Mouse (Mus musculus) MEL (cell line): ENCODE data around the gene Ror1. TPM values are rescaled to one million over a fixed set of nuclear protein-coding genes. Genes with fewer than 3 reads are reported as not detected.

ENCODE experiments used
- DNase-seq: peaks from one replicate; pipeline ENCODE4 v3.0.0; 2011; ENCODE audit warnings: low read depth, low spot score
- H3K27ac ChIP-seq: 2 replicates; pipeline ENCODE4 v1.5.1; 2012; ENCODE audit warnings: low read depth, mild to moderate bottlenecking, control low read depth, low read length, moderate library complexity; ENCODE audit not compliant: control insufficient read depth
- H3K27me3 ChIP-seq, 2 experiments: fragments of 150-350 bp in 1 of 2; sonication (generic) in 1 of 2; 2 replicates each; pipeline ENCODE4 v1.6.1; 2012; ENCODE audit warnings: low read length in 2 of 2, mild to moderate bottlenecking in 2 of 2, improper control_type of control experiment in 1 of 2, moderate library complexity in 1 of 2; ENCODE audit not compliant: insufficient read depth in 2 of 2, control insufficient read depth in 1 of 2
- H3K36me3 ChIP-seq, 2 experiments: 2 replicates each; pipeline ENCODE4 v1.6.1; 2012 to 2014; ENCODE audit warnings: low read length in 2 of 2, improper control_type of control experiment in 1 of 2, inconsistent platforms in 1 of 2, mild to moderate bottlenecking in 1 of 2; ENCODE audit not compliant: insufficient read depth in 2 of 2, control insufficient read depth in 1 of 2
- H3K4me1 ChIP-seq, 2 experiments: fragments of 150-350 bp in 1 of 2; sonication (generic) in 1 of 2; 2 replicates each; pipeline ENCODE4 v1.6.1; 2012; ENCODE audit warnings: low read length in 2 of 2, improper control_type of control experiment in 1 of 2, mild to moderate bottlenecking in 1 of 2; ENCODE audit not compliant: insufficient read depth in 2 of 2, control insufficient read depth in 1 of 2
- H3K4me3 ChIP-seq, 2 experiments: fragments of 150-350 bp in 1 of 2; sonication (generic) in 1 of 2; 2 replicates each; pipeline ENCODE4 v1.5.1; 2012; ENCODE audit warnings: low read depth in 2 of 2, low read length in 2 of 2, mild to moderate bottlenecking in 2 of 2, moderate library complexity in 2 of 2, control low read depth in 1 of 2, improper control_type of control experiment in 1 of 2; ENCODE audit not compliant: control insufficient read depth in 1 of 2, insufficient read depth in 1 of 2
- H3K79me2 ChIP-seq: 2 replicates; pipeline ENCODE4 v1.6.1; 2012; ENCODE audit warnings: mild to moderate bottlenecking, low read length, moderate library complexity; ENCODE audit not compliant: control insufficient read depth, poor library complexity, insufficient read depth
- H3K9ac ChIP-seq: 2 replicates; pipeline ENCODE4 v1.6.1; 2012; ENCODE audit warnings: low read depth, mild to moderate bottlenecking, control low read depth, low read length, moderate library complexity; ENCODE audit not compliant: control insufficient read depth, poor library complexity, severe bottlenecking
- H3K9me3 ChIP-seq: fragments of 150-350 bp; sonication (generic); replicated peaks from 2 replicates; pipeline ENCODE4 v1.6.1; 2012; ENCODE audit warnings: mild to moderate bottlenecking, low read length, improper control_type of control experiment, moderate library complexity; ENCODE audit not compliant: insufficient read depth
- BHLHE40 ChIP-seq: IDR thresholded peaks from 2 replicates; pipeline ENCODE4 v1.6.1; 2012; ENCODE audit warnings: low read depth, mild to moderate bottlenecking, inconsistent platforms, low read length, improper control_type of control experiment, borderline replicate concordance
- CHD1 ChIP-seq: IDR thresholded peaks from 2 replicates; pipeline ENCODE4 v1.6.1; 2012; ENCODE audit warnings: low read depth, mild to moderate bottlenecking, inconsistent platforms, low read length, improper control_type of control experiment
- CTCF ChIP-seq, 3 experiments: IDR thresholded peaks in 2 of 3; conservative IDR thresholded peaks in 1 of 3; 2 replicates each; pipeline ENCODE4 v1.5.1; 2011 to 2012; ENCODE audit warnings: low read length in 3 of 3, low read depth in 2 of 3, mild to moderate bottlenecking in 2 of 3, improper control_type of control experiment in 1 of 3, inconsistent platforms in 1 of 3, mixed read lengths in 1 of 3, moderate library complexity in 1 of 3; ENCODE audit not compliant: control insufficient read depth in 1 of 3, insufficient read depth in 1 of 3, poor library complexity in 1 of 3, severe bottlenecking in 1 of 3
- ELF1 ChIP-seq: IDR thresholded peaks from 2 replicates; pipeline ENCODE4 v1.6.1; 2014; ENCODE audit warnings: low read depth, mild to moderate bottlenecking, inconsistent platforms, low read length, improper control_type of control experiment, moderate library complexity
- EP300 ChIP-seq, 2 experiments: IDR thresholded peaks; 2 replicates each; pipeline ENCODE4 v1.6.1; 2011; ENCODE audit warnings: improper control_type of control experiment in 2 of 2, low read length in 2 of 2, low read depth in 1 of 2, mild to moderate bottlenecking in 1 of 2
- HCFC1 ChIP-seq: IDR thresholded peaks from 2 replicates; pipeline ENCODE4 v1.6.1; 2012; ENCODE audit warnings: low read depth, mild to moderate bottlenecking, inconsistent platforms, low read length, improper control_type of control experiment, moderate library complexity
- JUND ChIP-seq: IDR thresholded peaks from 2 replicates; pipeline ENCODE4 v1.6.1; 2011; ENCODE audit warnings: low read depth, mild to moderate bottlenecking, improper control_type of control experiment, low read length
- KAT2A ChIP-seq: conservative IDR thresholded peaks from 2 replicates; pipeline ENCODE4 v1.6.1; 2012; ENCODE audit warnings: low read depth, low read length, improper control_type of control experiment, inconsistent platforms
- MAFK ChIP-seq: IDR thresholded peaks from 2 replicates; pipeline ENCODE4 v1.6.1; 2011; ENCODE audit warnings: low read depth, mild to moderate bottlenecking, low read length, improper control_type of control experiment, borderline replicate concordance
- MAZ ChIP-seq: IDR thresholded peaks from 2 replicates; pipeline ENCODE4 v1.6.1; 2012; ENCODE audit warnings: low read depth, mild to moderate bottlenecking, inconsistent platforms, low read length, improper control_type of control experiment
- MEF2A ChIP-seq: IDR thresholded peaks from 2 replicates; pipeline ENCODE4 v1.6.1; 2014; ENCODE audit warnings: low read depth, mild to moderate bottlenecking, inconsistent platforms, low read length, improper control_type of control experiment; ENCODE audit not compliant: poor library complexity, insufficient replicate concordance, severe bottlenecking; ENCODE audit errors: extremely low read depth
- MYB ChIP-seq: IDR thresholded peaks from 2 replicates; pipeline ENCODE4 v1.6.1; 2011; ENCODE audit warnings: mild to moderate bottlenecking, low read depth, low read length, improper control_type of control experiment
- MYC ChIP-seq: IDR thresholded peaks from 2 replicates; pipeline ENCODE4 v1.6.1; 2011; ENCODE audit warnings: low read depth, mild to moderate bottlenecking, low read length, improper control_type of control experiment, moderate library complexity
- NELFE ChIP-seq: IDR thresholded peaks from 2 replicates; pipeline ENCODE4 v1.6.1; 2011; ENCODE audit warnings: low read depth, low read length, improper control_type of control experiment
- POLR2AphosphoS2 ChIP-seq: IDR thresholded peaks from 2 replicates; pipeline ENCODE4 v1.6.1; 2011; ENCODE audit warnings: low read length, improper control_type of control experiment
- TAL1 ChIP-seq: IDR thresholded peaks from 2 replicates; pipeline ENCODE4 v1.6.1; 2012; ENCODE audit warnings: mild to moderate bottlenecking, inconsistent platforms, low read length, moderate library complexity, mixed read lengths
- TBP ChIP-seq: IDR thresholded peaks from 2 replicates; pipeline ENCODE4 v1.8.0; 2011; ENCODE audit warnings: low read depth, low read length, improper control_type of control experiment
- UBTF ChIP-seq: IDR thresholded peaks from 2 replicates; pipeline ENCODE4 v1.6.1; 2012; ENCODE audit warnings: low read depth, mild to moderate bottlenecking, inconsistent platforms, low read length, improper control_type of control experiment, moderate library complexity, borderline replicate concordance; ENCODE audit not compliant: insufficient read depth
- ZC3H11A ChIP-seq: IDR thresholded peaks from 2 replicates; pipeline ENCODE4 v1.6.1; 2012; ENCODE audit warnings: low read depth, mild to moderate bottlenecking, inconsistent platforms, low read length, improper control_type of control experiment
- ZKSCAN1 ChIP-seq: IDR thresholded peaks from 2 replicates; pipeline ENCODE4 v1.6.1; 2012; ENCODE audit warnings: low read depth, mild to moderate bottlenecking, inconsistent platforms, low read length, improper control_type of control experiment, moderate library complexity
- ZMIZ1 ChIP-seq: IDR thresholded peaks from 2 replicates; pipeline ENCODE4 v1.6.1; 2012; ENCODE audit warnings: low read depth, mild to moderate bottlenecking, inconsistent platforms, low read length, improper control_type of control experiment, moderate library complexity
- ZNF384 ChIP-seq: IDR thresholded peaks from 2 replicates; pipeline ENCODE4 v1.6.1; 2012; ENCODE audit warnings: low read depth, mild to moderate bottlenecking, inconsistent platforms, low read length, improper control_type of control experiment
- polyA plus RNA-seq, 2 experiments: library from polyadenylated mRNA; stranded (reverse) in 1 of 2; unstranded in 1 of 2; fragments of >175 nt in 1 of 2; fragments of >200 nt in 1 of 2; gene quantifications; 2 replicates each; pipeline versions ENCODE4 v1.2.1 to v1.2.4; 2012; ENCODE audit warnings: low replicate concordance in 2 of 2, low read depth in 1 of 2; ENCODE audit not compliant: insufficient read length in 2 of 2, insufficient read depth in 1 of 2, missing spikeins in 1 of 2
- total RNA-seq: library from RNA; depleted of rRNA; stranded (reverse); fragments of 300-350 nt; gene quantifications from 2 replicates; pipeline ENCODE4 v1.2.3, GENCODE M21; 2012

The Ror1 gene
- total and polyA plus RNA-seq, 3 experiments: not detected

DNA sequence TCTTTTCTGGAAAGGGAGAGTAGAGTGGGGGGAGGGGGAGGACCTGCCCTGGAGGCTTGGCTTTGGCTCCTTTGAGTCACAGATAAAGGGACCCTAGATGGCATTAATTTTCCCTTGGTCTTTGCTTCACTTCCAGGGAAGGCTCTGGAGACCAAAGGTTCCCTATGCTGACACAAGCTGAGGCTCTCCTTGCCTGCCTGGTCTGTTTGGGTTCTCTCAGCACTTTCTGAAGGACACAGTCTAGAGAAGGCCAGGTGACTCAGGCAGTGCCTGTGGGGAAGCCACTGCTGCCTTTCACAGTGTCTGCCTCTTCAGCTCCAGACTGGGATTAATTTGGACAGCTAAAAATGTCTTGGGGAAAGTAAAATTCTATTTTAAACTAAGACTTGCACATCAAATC lies 28.5 kb downstream of the Ror1 start:
- no peak overlapping the region for H3K4me3 ChIP-seq
- TF ChIP-seq KAT2A (no peak), EP300 (IDR thresholded peaks at IDR 0.05; ENCODE audit: low read depth in 1 of 2, low read length in 2 of 2) (no peak), TBP (no peak), UBTF (no peak), ELF1 (no peak), MAFK (no peak), TAL1 (no peak), CHD1 (no peak), MEF2A (no peak), JUND (no peak), ZKSCAN1 (no peak), MYC (no peak), CTCF (IDR thresholded peaks at IDR 0.05 in 2 of 3, conservative IDR thresholded peaks at IDR 0.05 in 1 of 3; ENCODE audit: control insufficient read depth in 1 of 3, insufficient read depth in 1 of 3, low read depth in 2 of 3, low read length in 3 of 3, poor library complexity in 1 of 3, severe bottlenecking in 1 of 3) (no peak), HCFC1 (no peak), ZC3H11A (no peak), ZMIZ1 (no peak)
- H3K79me2 ChIP-seq: no peaks in the 10 kb centered on the region
- no peak overlapping the region for H3K9ac ChIP-seq
- no peaks in the 10 kb centered on the region for H3K27me3 ChIP-seq
- DNase-seq: no peak
- no peaks in the 10 kb centered on the region for H3K4me1 ChIP-seq
- H3K9me3 ChIP-seq: no peaks in the 10 kb centered on the region
- H3K27ac ChIP-seq: no peak overlapping the region
- H3K36me3 ChIP-seq: no peaks in the 10 kb centered on the region

DNA sequence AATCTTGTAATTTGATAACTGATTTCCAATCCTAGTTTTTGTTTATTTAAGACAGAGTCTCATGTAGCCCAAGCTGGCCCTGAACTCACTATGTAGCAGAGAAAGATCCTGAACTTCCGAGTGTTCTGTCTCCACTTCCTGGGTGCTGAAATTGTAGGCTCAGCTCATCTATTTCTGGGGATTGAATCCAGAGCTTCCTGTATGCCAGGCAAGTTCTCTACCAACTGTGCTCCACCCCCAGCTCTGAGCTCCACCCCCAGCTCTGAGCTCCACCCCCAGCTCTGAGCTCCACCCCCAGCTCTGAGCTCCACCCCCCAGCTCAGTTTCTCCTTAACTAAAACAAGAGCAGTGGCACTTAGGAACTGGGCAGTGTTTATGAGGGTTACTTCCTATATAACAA lies 29.3 kb downstream of the Ror1 start:
- Histone ChIP-seq H3K9ac (no peak overlapping the region), H3K27me3 (no peaks in the 10 kb centered on the region), H3K4me1 (no peaks in the 10 kb centered on the region), H3K4me3 (no peak overlapping the region), H3K36me3 (no peaks in the 10 kb centered on the region), H3K9me3 (no peaks in the 10 kb centered on the region), H3K27ac (no peak overlapping the region), H3K79me2 (no peaks in the 10 kb centered on the region)
- no peak for DNase-seq
- TF ChIP-seq POLR2AphosphoS2: no peak
- no peak for TF ChIP-seq MYB
- TF ChIP-seq MAFK: no peak
- no peak for TF ChIP-seq ZMIZ1
- no peak for TF ChIP-seq MAZ
- TF ChIP-seq BHLHE40: no peak
- TF ChIP-seq ZNF384: no peak
- TF ChIP-seq KAT2A: no peak
- no peak for TF ChIP-seq JUND
- TF ChIP-seq NELFE: no peak
